Mouse (Mus musculus) C2C12 (cell line): Measurements from ENCODE around the gene Cldn7. TPM values are rescaled to one million over a fixed set of nuclear protein-coding genes. Genes with fewer than 3 reads are reported as not detected.

ENCODE experiments used
- H3K27me3 ChIP-seq: one replicate; pipeline ENCODE4 v1.6.1; 2011; ENCODE audit not compliant: control insufficient read depth, insufficient read depth, insufficient read length
- H3K36me3 ChIP-seq: one replicate; pipeline ENCODE4 v1.6.1; 2011; ENCODE audit not compliant: control insufficient read depth, insufficient read depth
- H3K4me3 ChIP-seq: one replicate; pipeline ENCODE4 v1.5.1; 2011; ENCODE audit warnings: mild to moderate bottlenecking, control low read depth; ENCODE audit not compliant: poor library complexity, insufficient read depth, severe bottlenecking
- H3K79me2 ChIP-seq: one replicate; pipeline ENCODE4 v1.6.1; 2011; ENCODE audit not compliant: control insufficient read depth, insufficient read depth
- H3K79me3 ChIP-seq: one replicate; pipeline ENCODE4 v1.6.1; 2011; ENCODE audit warnings: low read depth, control low read depth
- H3ac ChIP-seq: one replicate; pipeline ENCODE3; 2011; ENCODE audit warnings: low read depth; ENCODE audit not compliant: control insufficient read depth, insufficient read length
- CEBPB ChIP-seq: IDR thresholded peaks from one replicate; pipeline ENCODE4 v1.6.1; 2011; ENCODE audit warnings: low read depth, mild to moderate bottlenecking, control low read depth, moderate library complexity
- CTCF ChIP-seq: IDR thresholded peaks from one replicate; pipeline ENCODE4 v1.5.1; 2011; ENCODE audit not compliant: control insufficient read depth, insufficient read depth, insufficient read length
- FOSL1 ChIP-seq: IDR thresholded peaks from one replicate; pipeline ENCODE4 v1.8.0; 2011; ENCODE audit warnings: mild to moderate bottlenecking, low read length; ENCODE audit not compliant: poor library complexity, insufficient read depth, severe bottlenecking
- MAX ChIP-seq: IDR thresholded peaks from one replicate; pipeline ENCODE4 v1.6.1; 2011; ENCODE audit warnings: mild to moderate bottlenecking, control low read depth
- MYOD1 ChIP-seq: IDR thresholded peaks from one replicate; pipeline ENCODE4 v1.6.1; 2011; ENCODE audit warnings: low read depth; ENCODE audit not compliant: control insufficient read depth, insufficient read length
- MYOG ChIP-seq: IDR thresholded peaks from one replicate; pipeline ENCODE4 v1.6.1; 2011; ENCODE audit not compliant: control insufficient read depth, insufficient read length; ENCODE audit errors: extremely low read depth
- USF1 ChIP-seq: IDR thresholded peaks from one replicate; pipeline ENCODE4 v1.6.1; 2011; ENCODE audit warnings: low read depth, mild to moderate bottlenecking, control low read depth, moderate library complexity
- polyA plus RNA-seq: library from polyadenylated mRNA; unstranded; fragments of >200 nt; fragmentation: generic; extraction: Trizol; gene quantifications from one replicate; pipeline ENCODE4 v1.2.1, GENCODE M21; 2012; ENCODE audit warnings: missing spikeins

Cldn7 gene
- polyA plus RNA-seq, 1 experiment, result 0.06 TPM

DNA sequence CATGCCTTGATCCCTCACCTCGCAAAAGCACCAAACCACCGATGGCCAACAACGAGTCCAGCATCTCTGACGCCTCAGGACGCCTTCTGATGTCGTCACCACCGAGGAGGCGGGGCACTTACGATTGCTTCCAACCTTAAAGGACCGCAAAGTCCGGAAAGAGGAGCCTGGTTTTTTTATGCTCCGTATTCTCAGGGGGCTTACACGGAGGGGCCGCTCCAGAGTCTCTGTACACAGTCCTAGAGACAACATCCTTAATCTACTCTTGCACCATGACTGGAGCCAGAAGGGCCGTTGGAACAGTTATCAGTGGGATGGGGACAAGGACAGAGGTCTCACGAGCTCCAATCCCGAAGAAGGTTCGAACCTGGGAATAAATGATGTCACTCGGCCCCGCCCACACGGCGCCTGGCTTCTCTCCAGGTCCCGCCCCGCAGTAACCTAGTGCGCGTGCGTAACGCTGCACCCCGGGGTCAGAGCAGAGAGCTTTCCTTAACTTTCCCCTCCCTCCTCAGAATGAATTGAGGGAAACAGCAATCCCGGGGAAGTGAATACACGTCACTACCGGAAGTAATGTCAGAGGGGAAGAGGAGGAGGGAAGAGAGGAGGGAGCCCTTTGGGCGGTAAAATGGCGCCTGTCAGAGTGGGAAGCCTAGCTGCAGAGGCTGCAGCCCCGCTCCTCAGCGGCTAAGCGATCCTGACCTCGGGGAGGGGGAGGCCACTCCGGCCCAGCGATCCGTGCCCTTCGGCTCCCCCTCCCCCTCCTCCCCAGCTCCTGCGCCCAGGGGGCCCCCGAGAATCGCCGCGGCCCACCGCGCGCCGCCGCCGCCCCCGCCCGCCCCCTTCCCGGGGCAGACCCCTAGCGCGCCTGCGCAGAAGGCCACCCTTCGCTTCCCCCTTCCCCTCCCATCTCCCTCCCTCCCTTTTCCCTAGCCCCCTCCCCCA is 15.9 kb downstream of the Cldn7 start:
- Histone ChIP-seq H3K4me3 (peak overlapping the region; percentile 94), H3K79me3 (peaks cover 66% of the 10 kb centered on the region), H3K27me3 (no peaks in the 10 kb centered on the region), H3K36me3 (peaks cover 55% of the 10 kb centered on the region), H3K79me2 (peaks cover 76% of the 10 kb centered on the region), H3ac (peak overlapping the region; percentile 97)
- no peak for TF ChIP-seq MYOD1
- TF ChIP-seq CTCF, result no peak
- TF ChIP-seq CEBPB, result peak; percentile 30
- TF ChIP-seq MYOG, result no peak
- no peak for TF ChIP-seq FOSL1
- peak; percentile 11 for TF ChIP-seq USF1
- peak; percentile 20 for TF ChIP-seq MAX

DNA sequence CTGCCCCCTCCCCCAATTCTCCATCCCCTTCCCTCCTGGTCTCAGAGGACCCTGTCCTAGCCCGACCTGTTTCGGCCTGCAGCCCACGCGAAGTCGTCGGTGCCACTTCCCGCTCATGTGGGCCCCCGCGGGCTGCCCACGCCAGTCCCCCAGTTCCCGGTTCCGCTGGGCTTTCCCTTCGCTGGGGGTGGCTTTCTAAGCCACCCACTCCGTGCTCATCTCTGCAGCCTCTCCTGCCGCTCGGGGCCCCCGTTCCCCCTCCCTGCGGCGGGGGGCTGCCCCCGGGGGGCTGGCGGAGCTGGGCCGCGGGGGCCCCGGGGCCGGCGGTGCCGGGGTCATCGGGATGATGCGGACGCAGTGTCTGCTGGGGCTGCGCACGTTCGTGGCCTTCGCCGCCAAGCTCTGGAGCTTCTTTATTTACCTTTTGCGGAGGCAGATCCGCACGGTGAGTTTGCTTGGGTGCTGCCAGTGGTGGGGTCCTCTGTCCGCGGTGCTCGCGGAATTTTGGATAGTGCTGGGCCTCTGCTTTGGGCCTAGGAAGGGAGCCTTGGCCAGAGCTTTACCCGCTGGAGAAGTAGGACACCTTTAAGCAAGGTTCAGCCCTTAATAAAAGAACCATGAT is 16.7 kb downstream of the Cldn7 start, which contains the start of gene Ctdnep1:
Gene Ctdnep1 (plus strand): TSS at position 16 of the 622 bp plus-strand sequence.
- TF ChIP-seq USF1 (no peak), MYOD1 (no peak), MYOG (no peak), CEBPB (no peak), FOSL1 (no peak), MAX (no peak), CTCF (no peak)

DNA sequence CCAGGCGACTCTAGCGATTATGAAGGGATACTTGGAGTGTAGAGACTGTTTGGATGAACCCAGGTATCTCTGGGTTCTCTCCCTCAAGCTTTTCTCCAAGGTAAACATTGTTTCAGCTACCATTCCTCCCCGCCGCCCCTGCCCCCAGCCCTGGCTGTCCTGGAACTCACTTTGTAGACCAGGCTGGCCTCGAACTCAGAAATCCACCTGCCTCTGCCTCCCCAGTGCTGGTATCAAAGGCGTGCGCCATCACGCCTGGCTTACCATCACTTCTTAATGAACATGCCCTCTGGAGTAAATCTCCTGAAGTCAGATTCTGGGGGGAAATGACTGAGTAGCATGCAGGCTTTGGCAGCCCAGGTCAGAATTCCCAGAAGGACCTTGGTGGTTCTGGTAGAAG is 17.6 kb downstream of the Cldn7 start, which contains the start of gene Elp5:
Gene Elp5 (minus strand): TSS at position 293 of the 400 bp plus-strand sequence.
- Histone ChIP-seq H3K36me3 (peaks cover 58% of the 10 kb centered on the region), H3K79me3 (peaks cover 65% of the 10 kb centered on the region)
- TF ChIP-seq CEBPB, result no peak
- no peak for TF ChIP-seq USF1
- TF ChIP-seq CTCF, result no peak
- no peak for TF ChIP-seq FOSL1
- TF ChIP-seq MYOG, result no peak

More for the DNA sequence above, 16.7 kb downstream of the Cldn7 start, which contains the start of gene Ctdnep1:
- Histone ChIP-seq H3K79me2 (peaks cover 80% of the 10 kb centered on the region), H3ac (peak within 1 kb of the TSS; percentile 97), H3K4me3 (peak within 1 kb of the TSS; percentile 94), H3K27me3 (no peaks in the 10 kb centered on the region), H3K79me3 (peaks cover 66% of the 10 kb centered on the region), H3K36me3 (peaks cover 55% of the 10 kb centered on the region)

GRCm38 (mm10) chr11:69982877-69983276 is 18.3 kb downstream of the Cldn7 start:
- peaks cover 61% of the 10 kb centered on the region for H3K79me3 ChIP-seq

More for the DNA sequence above, 17.6 kb downstream of the Cldn7 start, which contains the start of gene Elp5:
- peaks cover 85% of the 10 kb centered on the region for H3K79me2 ChIP-seq
- H3ac ChIP-seq, result peak within 1 kb of the TSS; percentile 97
- H3K27me3 ChIP-seq, result no peaks in the 10 kb centered on the region
- peak within 1 kb of the TSS; percentile 94 for H3K4me3 ChIP-seq

GRCm38 (mm10) chr11:69983377-69983776 is 18.8 kb downstream of the Cldn7 start:
- H3K4me3 ChIP-seq, result no peak overlapping the region
- H3K79me2 ChIP-seq, result peaks cover 86% of the 10 kb centered on the region
- no peak for TF ChIP-seq CTCF
- TF ChIP-seq FOSL1, result no peak
- TF ChIP-seq MAX, result no peak
- no peak for TF ChIP-seq MYOG
- no peak for TF ChIP-seq USF1
- no peak for TF ChIP-seq MYOD1
- no peak for TF ChIP-seq CEBPB
- H3K36me3 ChIP-seq, result peaks cover 58% of the 10 kb centered on the region
- H3K27me3 ChIP-seq, result no peaks in the 10 kb centered on the region
- H3ac ChIP-seq, result peak overlapping the region; percentile 20
- peaks cover 57% of the 10 kb centered on the region for H3K79me3 ChIP-seq

More at GRCm38 (mm10) chr11:69982877-69983276, 18.3 kb downstream of the Cldn7 start:
- Histone ChIP-seq H3K79me2 (peaks cover 85% of the 10 kb centered on the region), H3K36me3 (peaks cover 58% of the 10 kb centered on the region), H3ac (peak overlapping the region; percentile 20), H3K27me3 (no peaks in the 10 kb centered on the region), H3K4me3 (no peak overlapping the region)
- TF ChIP-seq FOSL1 (no peak), MYOG (no peak), USF1 (no peak), CTCF (no peak), CEBPB (no peak), MYOD1 (no peak), MAX (no peak)
